Mouse (Mus musculus) liver, adult (tissue): ENCODE measurements around the gene Tma16.

Experiments used
- GATA4 ChIP-seq: IDR thresholded peaks from 2 replicates; pipeline ENCODE4 v1.6.1; 2014; ENCODE audit warnings: mild to moderate bottlenecking, low read length; ENCODE audit not compliant: insufficient replicate concordance

The Tma16 gene

DNA sequence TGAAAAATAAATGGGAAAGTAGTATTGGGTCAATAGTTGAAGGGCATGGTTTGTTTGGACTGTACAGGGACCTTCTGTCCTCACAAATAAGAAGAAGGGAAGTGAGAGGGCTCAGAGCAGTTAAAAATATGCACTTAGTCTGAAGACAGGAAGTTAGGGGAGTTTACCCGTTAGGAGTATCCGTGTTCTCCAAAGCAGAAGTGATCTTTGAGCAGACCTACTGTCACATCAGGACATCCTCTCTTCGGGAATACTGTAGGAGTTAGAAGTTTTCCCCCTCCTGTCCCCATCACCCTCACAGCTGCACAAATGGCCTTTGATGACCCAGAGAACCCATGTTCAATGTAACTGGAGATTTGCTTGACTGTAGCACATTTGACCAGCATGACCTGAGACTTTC lies 48.4 kb downstream of the Tma16 start:
- TF ChIP-seq GATA4 = no peak

DNA sequence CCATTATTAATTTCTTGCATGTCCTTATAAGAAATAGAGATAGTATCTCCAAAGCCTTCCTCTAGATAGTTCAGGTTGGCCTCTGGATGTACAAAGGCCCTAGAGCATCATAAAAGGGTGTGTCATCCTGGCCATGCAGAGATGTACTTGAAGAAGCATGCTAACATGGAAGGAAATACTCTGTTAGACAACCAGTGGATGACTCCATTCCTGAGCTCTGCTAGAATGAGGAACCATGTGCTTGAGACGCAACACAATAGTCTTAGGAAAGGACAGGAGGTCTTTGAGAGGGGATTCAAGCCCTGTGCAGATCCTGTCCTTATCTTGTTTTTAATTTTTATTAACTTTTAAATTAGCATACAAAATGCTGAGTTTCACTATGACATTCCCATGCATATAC lies 49.5 kb downstream of the Tma16 start:
- no peak for TF ChIP-seq GATA4

DNA sequence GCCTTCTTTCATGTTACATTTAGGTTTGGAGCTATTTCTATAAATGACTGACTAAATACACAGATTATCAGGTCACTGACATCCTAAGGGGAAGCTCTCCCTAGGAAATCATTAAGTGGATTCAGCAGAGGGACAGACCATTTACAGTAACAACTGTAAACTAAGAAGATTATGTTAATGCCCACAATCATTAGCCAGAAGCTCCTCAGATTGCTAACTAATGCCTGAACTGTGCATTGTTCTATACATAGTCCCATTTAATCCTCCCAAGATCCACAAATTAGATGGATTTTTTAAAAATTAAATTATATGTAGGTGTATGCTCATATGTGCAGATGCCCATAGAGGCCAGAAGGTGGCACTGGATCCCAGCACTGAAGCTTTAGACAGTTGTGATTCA lies 52.8 kb downstream of the Tma16 start:
- TF ChIP-seq GATA4 = no peak

DNA sequence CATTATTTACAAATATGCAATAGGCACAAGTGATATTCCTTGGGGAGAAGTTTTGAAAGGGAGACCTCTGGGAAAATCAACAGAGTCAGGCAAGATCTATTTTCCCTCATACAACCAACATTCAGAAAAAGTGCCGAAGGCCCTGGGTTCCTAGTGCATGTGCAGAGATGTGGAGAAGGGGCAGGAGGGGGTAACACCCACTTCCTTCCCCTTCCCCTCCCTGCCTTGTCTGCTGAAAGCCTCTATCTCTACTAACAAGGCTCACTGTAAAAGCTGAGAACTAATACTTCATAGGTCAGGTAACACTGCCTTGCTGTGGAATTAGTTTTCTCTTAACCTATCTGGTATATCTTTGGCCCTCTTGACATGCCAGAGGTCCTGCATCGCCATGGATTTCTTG lies 55.7 kb downstream of the Tma16 start:
- TF ChIP-seq GATA4 = no peak
